Mouse (Mus musculus): ENCODE results near the gene Nfkbil1. TPM values are rescaled to one million over a fixed set of nuclear protein-coding genes. Genes with fewer than 3 reads are reported as not detected.
"Not testable (repeated sequence)": the region's sequence is repeated elsewhere in the genome, so short reads cannot be mapped to it uniquely, and the experiment has no call there.

Nfkbil1 gene
- total RNA-seq, 2 experiments from 2014 or later, result 0.84 TPM; not detected in 1

GRCm38 (mm10) chr17:35240384-35241304 lies 5.1 kb upstream of the Nfkbil1 start:
- ATAC-seq (replicated peaks; ENCODE audit: low FRiP score, poor library complexity, severe bottlenecking), result no peak

GRCm38 (mm10) chr17:35239700-35240099 lies 4.1 kb upstream of the Nfkbil1 start:
- ATAC-seq (replicated peaks; ENCODE audit: low FRiP score, poor library complexity, severe bottlenecking), result no peak

DNA sequence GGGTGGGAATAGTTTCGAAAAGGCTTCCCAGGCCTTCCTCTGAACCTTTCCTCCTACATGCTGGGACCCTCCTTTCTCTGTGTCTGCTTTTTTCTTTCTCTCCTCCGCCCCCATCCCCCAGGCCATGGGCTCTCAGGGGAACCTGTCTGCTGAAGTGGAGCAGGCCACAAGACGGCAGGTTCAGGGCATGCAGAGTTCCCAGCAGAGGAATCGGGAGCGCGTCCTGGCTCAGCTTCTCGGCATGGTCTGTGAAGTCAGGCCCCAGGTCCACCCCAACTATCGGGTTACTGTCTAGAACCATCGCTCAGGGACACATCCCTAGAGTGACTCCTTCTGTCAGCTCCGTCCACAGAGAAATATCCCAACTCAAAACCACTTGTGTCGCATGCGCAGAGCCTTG lies 1.9 kb upstream of the Nfkbil1 start:
- no peak for ATAC-seq (replicated peaks; ENCODE audit: low FRiP score, poor library complexity, severe bottlenecking)

DNA sequence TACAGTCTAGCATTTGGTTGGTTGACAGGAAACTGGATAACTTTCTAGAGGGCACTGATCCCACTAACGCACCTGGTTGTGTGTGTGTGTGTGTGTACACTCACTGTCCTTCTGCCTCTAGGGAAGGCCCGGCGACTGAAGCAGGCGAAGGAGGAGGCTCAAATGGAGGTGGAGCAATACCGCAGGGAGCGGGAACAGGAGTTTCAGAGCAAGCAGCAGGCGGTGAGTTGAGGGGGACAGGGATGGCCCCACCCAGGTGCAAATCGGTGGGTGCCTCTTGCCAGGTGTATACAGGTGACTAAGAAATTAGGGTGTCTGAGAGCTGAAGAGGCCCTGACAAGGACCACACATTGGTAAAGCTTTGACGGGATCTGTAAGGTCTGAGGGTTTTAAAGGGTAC lies 1.4 kb upstream of the Nfkbil1 start:
- no peak for ATAC-seq (replicated peaks; ENCODE audit: low FRiP score, poor library complexity, severe bottlenecking)

- peak; percentile 77 for ATAC-seq (replicated peaks; ENCODE audit: low FRiP score, poor library complexity, severe bottlenecking)
These were observed 776 bp upstream of the Nfkbil1 start for GRCm38 (mm10) chr17:35236390-35236746.

DNA sequence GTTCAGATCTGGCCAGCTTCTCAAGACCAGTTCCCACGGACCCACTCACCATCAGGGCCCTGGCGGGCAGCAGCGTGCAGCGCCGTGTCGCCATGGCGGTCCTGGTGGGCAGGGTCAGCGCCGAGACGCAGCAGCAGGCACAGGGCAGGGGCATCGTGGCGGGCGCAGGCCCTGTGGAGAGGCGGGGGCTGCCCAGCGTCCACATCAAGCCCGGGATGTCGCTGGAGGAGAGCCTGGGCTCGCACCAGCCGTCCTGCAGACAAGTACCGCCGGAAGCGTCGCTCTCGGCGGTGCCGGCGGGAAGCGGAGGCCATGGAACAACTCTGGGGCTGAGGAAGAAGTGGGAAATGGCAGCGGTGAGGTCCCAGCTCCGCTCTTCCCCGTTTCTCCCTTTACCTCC lies 689 bp downstream of the Nfkbil1 start:
- no peak for ATAC-seq (replicated peaks; ENCODE audit: low FRiP score, poor library complexity, severe bottlenecking)

DNA sequence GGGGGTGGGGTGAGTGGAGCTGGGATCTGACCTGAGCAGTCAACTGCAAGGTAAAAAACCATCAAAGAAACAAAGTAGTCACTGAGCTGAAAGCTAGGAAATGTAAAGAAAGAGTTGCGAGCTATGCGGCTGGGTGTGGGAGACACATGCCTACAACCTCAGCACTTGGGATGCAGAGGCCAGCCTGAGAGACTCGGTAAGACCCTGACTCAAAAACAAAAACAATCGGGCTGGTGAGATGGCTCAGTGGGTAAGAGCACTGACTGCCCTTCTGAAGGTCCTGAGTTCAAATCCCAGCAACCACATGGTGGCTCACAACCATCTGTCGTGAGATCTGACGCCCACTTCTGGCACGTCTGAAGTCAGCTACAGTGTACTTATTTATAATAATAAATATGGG lies 1.5 kb downstream of the Nfkbil1 start:
- ATAC-seq (replicated peaks; ENCODE audit: low FRiP score, poor library complexity, severe bottlenecking), result not testable (repeated sequence)

DNA sequence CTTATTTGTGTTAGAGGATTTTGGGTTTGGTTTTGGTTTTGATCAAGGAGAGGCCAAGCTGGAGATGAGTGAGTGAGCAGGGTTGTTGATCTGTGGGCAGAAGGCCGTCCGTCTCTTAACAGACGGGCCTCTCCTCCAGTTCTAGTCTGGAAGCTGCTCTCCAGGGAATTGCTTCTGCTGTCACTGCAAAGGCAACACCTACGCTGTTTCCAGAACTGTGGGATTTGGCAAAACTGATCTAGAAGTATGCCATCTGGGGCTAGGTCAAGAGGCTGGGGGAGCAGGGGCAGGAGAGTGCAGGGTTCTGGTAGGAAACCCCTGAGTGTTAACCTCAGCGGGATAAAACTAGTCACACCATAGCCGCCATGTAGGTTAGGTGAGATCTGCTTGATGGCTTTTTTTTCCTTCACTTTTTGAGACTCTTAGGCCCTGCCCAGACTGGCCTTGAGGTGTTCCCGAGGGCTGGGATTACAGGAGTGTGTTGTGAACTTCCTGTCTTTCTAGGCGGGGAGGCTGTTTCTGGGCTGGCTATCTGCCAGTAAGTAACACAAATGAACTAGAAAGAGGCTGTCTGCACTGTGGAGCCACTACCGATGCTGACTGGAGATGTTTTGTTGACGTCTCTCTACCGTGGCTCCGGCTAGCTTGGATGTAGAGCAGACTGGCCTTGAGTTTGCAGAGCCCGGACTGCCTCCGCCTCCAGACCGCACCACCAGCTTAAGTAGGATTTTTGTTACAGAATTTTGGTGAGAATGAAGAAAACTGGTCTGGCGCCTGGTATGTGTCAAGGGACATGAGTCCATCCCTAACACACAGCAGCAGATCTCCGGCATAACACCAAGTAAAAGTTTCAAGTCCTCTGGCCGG lies 2.2 kb downstream of the Nfkbil1 start, which contains the start of gene Atp6v1g2:
Gene Atp6v1g2 (plus strand): TSS at position 547 of the 867 bp plus-strand sequence.
- ATAC-seq (replicated peaks; ENCODE audit: low FRiP score, poor library complexity, severe bottlenecking), result no peak

DNA sequence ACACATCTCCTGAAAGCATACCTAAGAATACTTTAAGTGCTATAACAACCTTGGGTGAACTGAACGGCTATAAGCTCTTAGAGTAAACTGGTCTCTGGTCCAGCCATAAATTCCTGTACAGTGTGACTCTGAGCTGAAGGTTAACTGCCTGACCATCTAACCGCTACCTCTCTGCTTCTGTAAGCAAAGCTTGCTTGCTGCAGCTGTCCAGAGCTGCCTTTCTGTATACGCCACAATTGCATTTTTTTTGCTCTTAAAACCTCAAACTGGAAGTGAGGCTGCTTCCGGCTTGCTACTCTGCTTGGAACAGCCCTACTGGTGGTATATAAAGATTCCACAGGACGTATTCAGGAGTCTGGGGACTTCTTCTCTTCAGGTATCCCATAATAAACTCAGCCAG lies 2.9 kb downstream of the Nfkbil1 start:
- no peak; the same call in 1 of the 2 replicates for ATAC-seq (replicated peaks; ENCODE audit: low FRiP score, poor library complexity, severe bottlenecking)

DNA sequence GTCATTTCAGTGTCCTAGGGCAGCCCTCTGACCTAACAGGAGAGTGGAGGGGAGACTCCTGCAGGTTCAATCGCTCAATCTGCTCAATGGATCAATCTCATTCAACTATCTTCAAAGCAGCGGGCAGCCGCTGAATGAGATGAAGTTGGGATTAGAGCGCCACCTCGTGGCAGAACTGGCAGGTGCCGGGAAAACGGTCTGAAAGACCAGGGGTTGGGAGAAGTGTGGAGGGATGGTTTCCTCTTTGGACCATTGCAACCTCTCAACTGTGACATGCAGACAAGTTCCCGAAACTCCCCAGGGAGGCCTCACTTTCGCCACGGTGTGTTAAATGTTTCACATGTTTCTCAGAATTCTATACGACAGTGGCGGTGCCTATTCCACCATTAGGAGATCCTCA lies 3.5 kb downstream of the Nfkbil1 start:
- peak; percentile 60 for ATAC-seq (replicated peaks; ENCODE audit: low FRiP score, poor library complexity, severe bottlenecking)

DNA sequence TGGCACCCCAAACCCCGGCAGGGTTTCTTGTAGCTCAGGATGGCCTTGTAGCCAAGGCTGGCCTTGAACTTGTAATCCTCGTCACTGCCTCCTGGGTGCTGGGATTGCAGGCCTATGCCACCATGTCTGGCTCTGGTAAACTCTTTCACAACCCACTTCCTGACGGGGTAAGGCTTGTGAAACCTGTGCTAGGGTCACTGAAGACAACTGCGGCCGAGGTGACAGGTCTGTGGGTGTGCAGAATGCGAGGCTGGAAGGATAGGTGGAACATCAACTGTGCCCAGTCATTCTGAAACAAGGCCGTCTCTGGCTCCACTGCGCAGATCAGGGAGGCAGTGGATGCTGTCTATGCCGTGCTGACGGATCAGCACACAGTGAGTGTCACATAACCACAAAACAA lies 4.6 kb downstream of the Nfkbil1 start:
- ATAC-seq (replicated peaks; ENCODE audit: low FRiP score, poor library complexity, severe bottlenecking), result no peak

GRCm38 (mm10) chr17:35226561-35227046 lies 9.0 kb downstream of the Nfkbil1 start:
- ATAC-seq (replicated peaks; ENCODE audit: low FRiP score, poor library complexity, severe bottlenecking), result no peak

- ATAC-seq (replicated peaks; ENCODE audit: low FRiP score, poor library complexity, severe bottlenecking), result no peak
These were observed 10.1 kb downstream of the Nfkbil1 start for GRCm38 (mm10) chr17:35225456-35225855.

DNA sequence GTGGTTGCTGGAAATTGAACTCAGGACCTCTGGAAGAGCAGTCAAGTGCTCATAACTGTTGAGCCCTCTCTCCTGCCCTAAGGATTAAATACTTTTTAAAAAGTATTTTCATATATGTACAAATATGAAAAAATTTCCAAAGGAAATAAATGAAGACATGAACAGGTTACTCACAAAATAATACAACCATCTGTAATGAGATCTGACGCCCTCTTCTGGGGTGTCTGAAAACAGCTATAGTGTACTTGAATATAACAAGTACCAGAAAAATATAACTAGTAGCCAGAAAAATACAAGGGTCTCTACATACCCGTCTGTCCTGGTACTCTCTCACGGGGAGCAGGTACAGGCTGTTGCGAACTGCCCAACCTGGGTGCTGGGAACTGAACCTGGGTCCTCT lies 11.0 kb downstream of the Nfkbil1 start:
- ATAC-seq (replicated peaks; ENCODE audit: low FRiP score, poor library complexity, severe bottlenecking), result no peak

- no peak for ATAC-seq (replicated peaks; ENCODE audit: low FRiP score, poor library complexity, severe bottlenecking)
These were observed 13.3 kb downstream of the Nfkbil1 start for GRCm38 (mm10) chr17:35222299-35222698.

- ATAC-seq (replicated peaks; ENCODE audit: low FRiP score, poor library complexity, severe bottlenecking), result no peak
These were observed 15.2 kb downstream of the Nfkbil1 start, which contains the start of gene Gm16181 for GRCm38 (mm10) chr17:35220156-35220952. Gene Gm16181 (plus strand): TSS chr17:35220834.

DNA sequence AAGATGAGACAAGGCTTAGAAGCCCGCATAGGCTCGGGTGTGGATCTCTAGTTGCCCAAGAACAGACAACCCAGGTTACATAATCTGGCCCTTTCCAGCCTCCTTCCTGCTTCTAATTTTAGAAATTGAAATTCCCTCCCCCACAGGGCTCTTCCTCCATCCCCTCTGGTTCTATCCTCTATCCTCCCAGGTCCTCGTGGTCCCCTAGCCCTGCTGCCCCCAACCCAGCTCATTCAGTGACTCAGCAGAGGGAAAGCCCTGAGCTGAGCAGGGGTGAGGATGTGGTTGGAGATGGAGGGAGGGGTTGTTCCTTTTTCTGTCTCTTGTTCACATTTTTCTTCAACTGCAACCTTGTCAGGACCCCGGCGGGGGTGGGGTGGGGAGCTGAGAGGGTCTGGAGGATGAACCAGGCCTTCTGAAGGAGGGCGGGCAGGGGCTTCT lies 16.0 kb downstream of the Nfkbil1 start:
- ATAC-seq (replicated peaks; ENCODE audit: low FRiP score, poor library complexity, severe bottlenecking), result no peak

DNA sequence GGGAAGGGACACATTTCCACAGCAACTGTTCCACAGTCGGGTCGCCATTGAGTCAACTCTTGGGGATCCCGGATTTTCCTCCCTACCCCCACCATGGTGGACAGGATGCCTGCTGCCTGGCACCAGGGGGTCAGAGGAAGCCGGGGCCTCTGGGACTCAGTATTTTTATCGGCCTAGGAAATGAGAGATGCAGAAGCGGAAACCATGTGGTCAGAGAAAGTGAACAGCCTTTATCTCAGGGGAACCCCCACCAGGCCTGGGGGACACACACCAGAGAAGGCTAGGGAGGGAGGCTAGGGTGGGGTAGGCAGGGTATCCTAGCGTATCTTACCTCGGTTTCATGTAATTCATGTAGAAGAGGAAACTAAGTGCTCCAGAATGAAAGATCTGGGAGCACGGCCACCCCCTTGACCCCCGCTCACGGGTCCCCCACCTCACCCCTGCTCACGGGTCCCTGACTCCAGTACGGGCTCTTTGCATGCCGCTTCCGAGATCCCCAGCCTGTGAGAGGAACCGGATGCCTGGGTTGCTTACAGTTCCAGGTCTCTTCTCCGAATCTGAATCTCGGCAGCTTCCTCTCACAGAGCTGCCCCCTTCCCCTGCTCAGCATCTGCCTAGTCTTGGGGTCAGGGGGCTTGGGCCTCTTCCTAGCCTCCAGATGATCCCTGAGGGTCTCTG lies 16.9 kb downstream of the Nfkbil1 start:
- ATAC-seq (replicated peaks; ENCODE audit: low FRiP score, poor library complexity, severe bottlenecking), result no peak

- no peak for ATAC-seq (replicated peaks; ENCODE audit: low FRiP score, poor library complexity, severe bottlenecking)
These were observed 22.5 kb downstream of the Nfkbil1 start for GRCm38 (mm10) chr17:35213071-35213470.
